Mouse (Mus musculus) heart, postnatal 0 days (tissue): ENCODE results near the gene Abcc8.

Source experiments
- CTCF ChIP-seq: IDR thresholded peaks from 2 replicates; pipeline ENCODE4 v1.5.1; 2016; ENCODE audit warnings: antibody characterized with exemption, control low read depth, low read depth
- EP300 ChIP-seq: IDR thresholded peaks from 2 replicates; pipeline ENCODE4 v1.6.1; 2016; ENCODE audit warnings: antibody characterized with exemption, low read depth

DNA sequence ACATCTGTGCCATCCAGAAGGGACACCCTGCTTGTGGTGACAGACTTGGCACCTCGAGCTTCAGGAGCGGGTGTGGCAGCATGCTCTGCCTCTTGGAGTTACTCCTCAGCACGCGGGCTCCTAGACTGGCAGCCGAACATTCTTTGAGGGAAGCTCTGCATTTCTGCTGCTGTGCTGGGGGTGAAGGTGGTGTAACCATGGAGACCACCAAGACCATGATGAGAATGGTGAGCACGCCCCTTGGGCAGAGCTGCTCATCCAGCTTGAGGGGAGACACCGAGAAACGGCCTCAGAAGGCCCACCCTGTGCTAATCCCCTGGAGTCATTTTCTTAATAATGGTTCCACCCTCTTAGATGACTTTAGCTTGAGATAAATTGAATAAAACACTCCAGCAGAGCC is 87.0 kb downstream of the Abcc8 start:
- TF ChIP-seq CTCF (no peak), EP300 (no peak)
